Mouse (Mus musculus) gonadal fat pad, adult 2 months (tissue): ENCODE measurements at regions not wholly inside any gene's neighbourhood (a gene's known extent, or its start where the extent isn't known, plus 50 kb on each side); places are given as distances from the start of the nearest gene placed in this dataset.

Experiments used
- DNase-seq: peaks from one replicate; pipeline ENCODE4 v3.0.0-alpha.2; 2012; ENCODE audit warnings: low read depth

DNA sequence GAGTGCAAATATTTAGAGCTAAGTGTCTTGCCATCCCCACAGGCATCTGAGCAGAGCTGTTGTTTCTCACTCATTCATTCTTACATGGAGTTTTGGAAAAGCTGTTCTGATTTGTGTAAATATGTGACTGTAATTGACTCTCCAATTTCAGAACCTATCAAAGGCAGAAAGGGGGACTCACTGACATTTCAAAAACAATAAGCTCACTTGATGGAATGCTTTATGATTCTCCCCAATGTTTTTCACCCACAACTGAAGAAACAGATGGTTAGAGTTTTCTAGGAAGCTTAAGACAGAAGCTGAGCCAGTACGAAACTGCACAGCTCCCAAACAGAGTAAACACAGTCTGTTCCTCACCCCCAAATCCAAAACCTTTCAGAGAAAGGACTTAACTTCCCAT lies 460.1 kb upstream of the Etaa1 start:
- no peak for DNase-seq

DNA sequence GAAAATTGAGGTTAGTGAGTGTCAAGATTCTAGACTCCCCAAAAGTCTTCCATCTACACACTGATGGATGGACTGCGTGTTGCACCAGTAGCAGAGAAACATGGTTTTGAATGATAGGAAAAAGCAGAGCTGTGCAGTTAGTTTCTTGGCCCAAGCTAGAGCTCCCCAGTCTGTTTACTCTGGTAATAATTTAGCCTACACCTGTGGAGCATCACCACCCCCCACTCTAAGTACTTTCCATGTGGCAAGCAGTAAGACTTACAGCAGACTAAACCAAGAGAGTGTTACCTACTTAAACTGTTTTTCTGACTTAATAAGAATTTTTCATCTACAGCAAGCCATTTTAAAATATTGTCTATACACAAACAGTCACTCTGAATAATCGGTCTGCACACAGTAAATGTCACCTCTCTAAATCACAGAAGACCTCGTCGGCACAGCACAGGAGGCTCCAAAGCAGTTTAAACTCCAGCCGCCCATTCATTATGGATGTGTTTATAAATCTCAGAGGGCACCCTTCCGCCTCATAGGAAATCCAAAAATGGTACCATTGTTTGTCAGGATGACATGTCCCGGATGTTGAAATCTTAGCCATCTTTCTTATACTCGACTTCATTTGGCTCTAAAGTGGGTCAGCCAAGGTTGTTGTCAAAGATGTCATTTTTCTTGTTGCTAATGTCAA lies 454.5 kb upstream of the Etaa1 start:
- DNase-seq: no peak

DNA sequence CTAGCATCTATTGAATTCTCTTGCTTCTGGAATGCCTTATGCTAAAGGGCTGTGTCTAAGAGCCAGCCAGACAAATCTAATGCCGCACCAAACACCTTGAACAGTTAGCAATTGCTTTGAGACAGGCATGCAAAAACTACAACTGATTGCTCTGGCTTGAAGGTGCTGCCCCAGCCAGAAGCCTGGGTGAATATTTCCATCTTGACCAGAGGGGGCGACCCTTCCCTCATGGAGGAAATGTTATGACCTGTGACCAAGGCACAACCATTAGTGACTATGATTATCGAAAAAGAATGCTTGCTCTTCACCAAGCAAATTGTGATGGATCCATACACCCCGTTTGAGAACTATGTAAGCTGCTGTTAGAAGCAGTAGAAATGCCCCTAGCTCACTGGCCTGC lies 445.9 kb upstream of the Etaa1 start:
- DNase-seq: no peak

DNA sequence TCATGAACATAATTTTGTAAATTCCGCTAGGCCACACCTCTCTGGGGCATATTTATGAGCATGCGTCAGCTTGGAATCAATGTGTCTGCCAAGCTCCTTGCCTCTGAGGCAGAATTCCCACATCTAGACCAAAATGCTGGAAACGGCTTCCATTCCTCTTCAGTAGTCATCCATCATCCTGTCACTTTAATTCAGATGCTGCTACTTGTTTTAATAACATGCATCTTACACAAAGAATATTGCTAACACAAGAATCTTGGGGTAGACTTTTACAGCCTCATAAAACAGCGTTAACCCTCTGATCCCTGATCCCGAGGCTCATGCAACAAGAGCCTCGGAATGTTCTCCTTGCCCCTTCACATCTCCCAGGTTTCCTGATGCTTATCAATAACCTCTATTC lies 442.7 kb upstream of the Etaa1 start:
- DNase-seq: no peak

DNA sequence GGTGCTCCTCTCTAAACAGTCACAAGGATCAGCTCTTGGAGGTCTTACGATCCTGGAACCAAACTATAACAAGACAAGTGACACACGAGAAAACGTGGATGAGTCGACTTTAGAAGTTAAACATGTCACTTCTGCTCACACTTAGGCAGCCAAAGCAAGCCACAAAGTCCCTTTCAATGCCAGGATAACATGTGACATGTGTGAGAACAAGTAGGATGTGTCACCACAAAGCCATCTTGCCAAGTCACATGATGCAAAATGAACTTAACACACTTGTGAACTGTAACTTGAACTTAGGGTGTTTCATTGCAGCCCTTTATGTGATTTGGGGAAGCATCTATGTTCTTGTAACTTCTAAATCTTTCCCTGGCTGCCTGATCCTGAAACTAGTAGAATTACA lies 442.0 kb upstream of the Etaa1 start:
- no peak for DNase-seq

DNA sequence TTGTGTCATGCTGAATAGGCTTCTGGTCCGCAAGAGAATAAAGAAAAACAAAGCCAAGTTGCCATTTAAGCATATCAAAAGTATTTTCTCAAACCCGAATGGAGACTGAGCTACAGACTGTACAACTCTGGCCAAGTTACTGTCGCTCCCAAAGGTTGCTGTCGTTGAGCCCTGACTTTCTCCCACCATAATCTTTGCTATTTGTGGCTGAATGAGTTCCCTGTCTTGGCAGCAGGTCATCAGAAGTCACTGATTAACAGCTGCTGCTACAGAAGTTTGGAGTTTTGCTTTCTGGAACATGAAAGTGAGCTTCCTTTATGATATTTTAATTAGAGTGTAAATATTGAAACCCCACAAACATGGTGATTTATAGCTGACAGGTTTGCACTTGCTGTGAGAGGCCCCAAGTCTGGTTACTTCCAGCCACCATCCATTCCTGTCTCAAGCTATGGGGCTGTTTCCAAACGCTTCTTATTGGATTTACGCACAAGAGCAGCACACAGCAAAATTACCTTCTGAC lies 419.2 kb upstream of the Etaa1 start:
- no peak for DNase-seq

DNA sequence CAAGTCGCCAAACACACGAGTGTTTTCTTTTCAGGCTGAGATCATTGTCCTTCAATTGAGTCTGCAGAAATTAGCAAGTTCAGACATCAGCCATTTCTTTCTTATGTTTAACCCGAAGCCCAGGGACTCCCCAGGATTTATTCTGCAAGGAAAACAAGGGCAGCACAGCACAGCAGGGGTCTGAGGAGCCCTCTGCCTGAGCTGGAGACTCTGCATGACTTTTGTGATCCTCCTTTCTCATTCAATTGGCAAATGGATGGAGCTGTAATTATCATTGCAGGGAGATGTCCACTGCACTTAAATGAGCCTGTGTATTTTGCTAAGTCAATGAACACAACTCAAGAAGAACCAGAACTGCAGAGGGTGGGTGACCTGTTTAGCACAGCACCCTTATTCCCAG lies 417.6 kb upstream of the Etaa1 start:
- DNase-seq: no peak

DNA sequence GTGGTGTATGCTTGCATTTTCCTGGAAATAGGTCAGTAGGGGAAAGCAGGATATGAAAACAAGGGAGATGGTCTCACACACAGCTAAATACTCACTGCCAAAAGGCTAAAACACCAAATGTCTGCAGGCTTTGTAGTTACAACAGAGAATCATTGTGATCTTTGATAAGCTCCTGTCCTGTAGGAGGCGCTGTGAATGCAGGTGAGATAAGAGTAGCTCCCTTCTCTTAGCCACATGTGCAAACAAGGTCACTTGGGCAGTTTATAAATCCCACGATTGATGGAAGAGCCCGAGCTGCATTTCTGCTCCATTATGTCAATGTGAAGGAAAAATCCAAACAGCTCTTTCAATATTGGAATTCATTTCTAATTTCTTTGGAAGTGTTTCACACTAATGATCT lies 417.2 kb upstream of the Etaa1 start:
- no peak for DNase-seq

DNA sequence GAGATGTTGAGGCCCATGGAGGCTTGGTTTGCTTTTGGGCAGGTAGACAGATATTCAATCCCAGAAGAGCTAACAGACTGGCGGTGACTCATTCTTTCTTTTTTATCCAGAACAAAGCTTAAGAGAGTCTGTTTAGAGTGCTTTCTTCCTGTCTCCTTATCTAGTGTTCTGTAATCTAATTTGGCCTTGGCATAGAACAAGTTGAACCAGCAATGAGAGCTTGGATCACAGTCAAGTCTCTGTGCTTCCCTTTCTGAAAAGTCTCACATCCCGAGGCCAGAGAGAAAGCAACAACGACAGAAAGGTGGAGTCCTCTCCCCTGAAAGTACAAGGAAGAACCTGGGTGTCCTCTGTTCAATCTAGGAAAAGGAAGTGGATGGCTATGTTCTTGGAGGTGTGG lies 401.2 kb upstream of the Etaa1 start:
- no peak for DNase-seq

DNA sequence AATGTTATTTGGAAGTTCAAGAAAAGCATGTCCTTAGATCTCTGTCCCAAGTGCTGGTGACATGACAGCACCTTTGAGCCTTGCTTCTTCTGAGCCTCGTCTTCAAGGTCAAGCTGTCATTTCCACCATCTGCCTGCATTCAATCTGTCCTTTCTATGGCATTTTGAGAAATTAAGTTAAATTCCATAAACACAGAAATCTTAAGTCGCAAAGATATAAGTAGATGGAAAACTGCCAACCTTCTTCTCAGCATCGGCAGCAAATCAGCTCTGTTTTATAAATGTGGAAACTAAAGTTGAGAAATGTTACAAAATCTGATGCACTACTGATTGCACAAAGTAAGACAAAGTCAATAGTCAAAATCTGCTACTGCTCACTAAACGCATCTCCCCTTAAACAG lies 400.5 kb upstream of the Etaa1 start:
- DNase-seq: no peak

DNA sequence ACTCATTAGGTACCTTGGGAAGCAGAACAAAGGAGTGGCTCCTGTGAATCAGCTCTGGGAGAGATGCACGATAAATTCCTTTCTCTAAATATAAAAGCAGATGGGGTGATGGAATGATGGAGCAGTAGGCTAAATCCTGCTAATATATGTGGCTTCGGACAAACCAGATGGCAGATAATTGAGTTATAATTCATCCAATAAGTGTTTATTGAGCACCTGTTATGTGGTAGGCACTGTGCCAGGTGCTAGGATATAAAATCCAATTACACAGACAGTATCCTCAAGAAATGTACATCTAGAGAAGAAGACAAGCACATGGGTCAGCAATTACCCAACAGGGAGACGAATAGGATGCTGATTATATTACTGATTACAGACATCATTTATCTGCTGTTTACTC lies 394.2 kb upstream of the Etaa1 start:
- DNase-seq: no peak

DNA sequence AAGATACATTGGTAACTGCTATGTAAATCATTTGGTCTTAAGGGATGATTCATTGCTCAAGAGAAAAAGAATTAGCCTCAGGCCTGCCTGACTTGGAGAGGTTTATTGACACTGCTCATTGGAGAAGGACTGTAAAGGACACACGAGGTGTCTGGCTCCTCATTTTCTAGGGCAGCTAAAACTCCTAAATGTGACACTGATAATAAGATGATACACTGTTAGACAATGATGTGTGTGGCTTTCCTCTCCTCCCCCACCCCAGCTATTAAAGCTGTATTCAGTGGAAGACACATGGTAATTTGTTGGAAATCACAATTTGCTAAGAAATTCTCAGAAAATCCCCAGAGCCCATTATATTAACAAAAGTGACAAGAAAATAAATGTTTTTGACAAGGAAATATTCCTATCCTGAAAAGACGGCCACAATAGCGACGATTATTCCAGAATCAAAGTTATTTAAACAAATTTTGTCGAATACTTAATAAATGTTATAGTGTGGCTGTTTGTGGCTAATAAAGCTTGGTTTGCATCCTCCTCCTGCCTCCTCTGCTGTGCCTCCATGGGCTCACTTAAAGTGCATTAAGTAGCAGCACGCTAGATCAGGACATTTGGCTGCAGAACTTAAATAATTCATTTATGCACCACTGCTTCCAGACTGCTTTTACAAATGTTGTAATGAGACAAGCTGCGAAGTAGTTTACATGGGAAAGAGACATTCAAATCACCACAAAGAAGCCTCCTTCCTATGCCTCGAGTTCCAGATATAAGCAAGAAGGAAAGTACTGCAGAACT lies 360.0 kb upstream of the Etaa1 start:
- DNase-seq: no peak

DNA sequence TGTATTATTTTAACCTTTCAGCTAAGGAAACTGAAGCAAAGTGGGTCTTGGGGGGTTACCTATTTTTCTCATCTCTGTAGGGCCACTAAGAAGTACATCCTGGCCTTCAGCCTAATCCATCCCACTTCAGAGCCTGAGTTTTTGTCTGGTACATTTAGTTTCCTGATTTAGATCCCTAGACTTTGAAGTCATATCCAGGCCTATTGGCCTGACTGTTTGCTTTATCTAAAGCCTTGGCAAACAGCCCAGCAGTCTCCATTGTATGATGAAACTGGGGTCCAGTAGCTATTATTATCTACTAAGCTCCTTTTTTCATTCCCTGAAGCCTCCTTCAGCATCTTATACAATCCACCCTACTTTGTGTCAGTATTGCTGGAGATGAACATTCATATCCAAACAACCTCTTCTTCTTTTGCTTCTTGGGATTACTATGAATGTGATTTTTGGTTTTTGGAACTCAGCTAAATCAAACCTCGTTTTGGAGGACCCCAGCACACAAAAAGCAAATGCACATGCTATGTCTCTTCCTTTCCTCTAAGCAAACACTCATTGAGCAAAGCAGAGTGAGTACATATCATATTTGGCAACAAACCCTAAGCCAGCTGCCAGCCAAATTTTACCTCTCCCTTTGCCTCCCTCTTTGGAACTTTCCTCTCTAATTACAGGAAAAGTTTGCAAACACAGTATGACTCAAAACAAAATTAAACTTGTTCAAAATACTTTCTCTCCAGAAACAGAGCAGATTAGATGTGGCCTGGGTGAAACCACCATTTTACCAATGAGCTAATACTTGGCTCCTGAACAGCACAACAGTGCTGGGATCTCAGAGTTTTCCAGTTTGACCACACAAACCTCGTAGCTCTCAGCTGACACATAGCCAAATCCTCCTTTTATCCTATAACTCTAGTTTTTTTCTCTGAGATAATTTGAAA lies 342.8 kb upstream of the Etaa1 start:
- DNase-seq: no peak

DNA sequence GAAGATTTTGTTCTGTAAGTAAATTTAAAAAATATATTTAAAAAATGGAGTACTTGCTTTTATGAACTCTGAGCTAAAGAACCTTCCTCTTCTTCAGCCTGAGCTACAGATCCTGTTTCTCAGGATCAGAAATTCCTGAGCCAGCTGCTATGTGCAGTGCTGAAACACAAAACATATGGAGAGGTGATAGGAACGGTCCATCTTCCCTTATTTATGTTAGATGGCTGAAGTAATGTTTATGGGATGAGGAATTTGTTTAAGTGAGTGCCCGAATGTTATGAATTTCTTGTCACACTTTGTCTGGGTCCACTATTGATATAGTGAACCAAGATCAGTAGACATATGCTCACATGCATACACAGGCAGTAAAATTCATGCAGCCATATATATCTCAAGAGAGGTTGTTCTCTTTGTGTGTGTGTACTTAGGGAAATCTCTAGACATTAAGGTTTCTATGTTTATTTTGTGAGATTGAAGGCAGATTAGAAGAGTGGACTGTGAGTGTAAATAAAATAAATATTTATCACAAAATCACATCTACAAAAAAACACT lies 325.0 kb upstream of the Etaa1 start:
- no peak for DNase-seq

DNA sequence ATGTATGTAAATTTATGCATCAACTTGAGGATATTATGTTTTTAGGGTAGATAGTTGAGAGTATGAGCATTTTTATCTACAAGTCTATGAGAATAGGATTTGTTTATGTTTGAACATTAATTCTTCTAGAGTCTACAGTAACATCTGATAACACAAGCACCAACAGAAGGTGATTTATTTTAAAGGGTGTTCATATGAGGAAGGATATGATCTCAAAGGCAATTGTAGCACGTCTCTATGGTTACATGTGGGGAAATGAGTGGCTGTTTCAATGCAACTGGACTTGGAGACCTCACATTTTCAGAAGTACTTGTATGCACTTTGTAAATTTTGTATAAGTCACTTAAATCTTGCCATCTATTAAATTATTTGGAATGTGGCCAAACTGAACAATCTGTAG lies 318.7 kb upstream of the Etaa1 start:
- DNase-seq: no peak

DNA sequence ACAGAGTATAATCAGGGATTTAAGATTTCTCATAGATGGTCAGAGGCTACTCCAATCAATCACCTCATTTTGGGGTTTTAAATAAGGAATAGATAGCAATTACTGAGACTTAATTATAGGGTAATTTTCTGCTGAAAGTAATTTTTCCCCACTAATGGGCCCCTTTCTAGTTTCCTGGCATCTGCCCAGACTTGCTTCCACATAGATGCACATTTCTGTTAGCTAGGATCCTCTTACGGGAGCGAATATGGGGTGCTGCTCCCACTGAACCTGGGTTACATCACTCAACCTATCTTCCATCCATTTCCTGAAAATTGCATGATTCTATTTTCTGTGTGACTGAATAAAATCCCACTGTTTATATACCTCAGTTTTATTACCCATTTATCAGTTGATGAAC lies 312.5 kb upstream of the Etaa1 start:
- no peak for DNase-seq

DNA sequence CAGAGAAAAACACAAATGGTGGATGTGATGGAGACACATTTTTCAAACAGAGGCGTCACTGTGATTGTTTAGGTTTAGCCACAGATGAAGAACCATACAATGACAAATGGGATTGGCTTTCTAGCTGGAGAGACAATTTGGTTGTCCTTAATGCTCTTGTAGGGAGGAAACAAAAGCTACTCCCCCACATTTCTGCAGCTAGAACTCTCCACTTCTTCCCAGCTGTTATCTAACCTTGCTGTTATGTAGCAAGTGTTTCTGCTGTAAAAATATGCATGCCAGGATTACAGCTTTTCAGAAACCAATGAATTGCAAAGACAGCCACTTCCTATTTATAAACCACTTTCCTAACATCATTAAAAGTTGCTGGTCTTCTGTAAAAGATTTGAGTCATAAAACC lies 309.2 kb upstream of the Etaa1 start:
- DNase-seq: no peak

DNA sequence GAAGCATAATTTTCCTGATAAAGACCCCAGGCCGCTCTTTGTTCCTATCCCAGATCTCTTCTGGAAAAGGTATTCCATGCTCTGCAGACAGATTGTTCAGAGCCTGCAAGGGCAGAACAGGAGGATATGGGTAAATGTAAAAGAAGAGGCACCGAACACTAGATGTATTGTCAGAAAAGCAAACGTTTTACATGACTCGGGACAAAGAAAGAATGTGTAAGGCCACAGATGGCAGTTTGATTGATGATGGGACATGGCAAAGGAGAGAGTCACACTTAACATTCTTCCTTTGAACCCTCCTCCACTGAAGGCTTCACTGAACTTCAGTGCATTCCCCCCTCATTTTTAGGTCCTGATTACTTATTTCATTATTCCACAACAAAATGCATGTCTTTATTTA lies 295.6 kb upstream of the Etaa1 start:
- no peak for DNase-seq

DNA sequence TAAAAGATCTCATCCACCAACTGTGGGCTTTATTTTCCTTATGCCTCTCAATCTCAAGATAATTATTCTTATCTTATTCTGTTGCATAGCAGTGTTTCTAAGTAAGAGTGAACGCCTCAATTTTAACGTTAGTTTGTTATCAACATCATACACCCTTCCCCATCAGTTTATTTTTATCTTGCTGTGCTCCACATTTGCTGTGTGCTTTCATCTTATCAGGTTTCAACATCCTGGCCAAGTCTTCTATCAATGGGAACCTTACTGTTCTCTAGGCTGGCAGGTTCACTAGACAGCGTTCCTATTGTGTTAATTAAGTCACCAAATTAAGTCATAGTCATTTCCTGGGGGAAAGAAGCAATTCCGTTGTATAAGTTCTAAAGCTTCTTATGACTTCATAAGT lies 263.1 kb upstream of the Etaa1 start:
- DNase-seq: no peak

DNA sequence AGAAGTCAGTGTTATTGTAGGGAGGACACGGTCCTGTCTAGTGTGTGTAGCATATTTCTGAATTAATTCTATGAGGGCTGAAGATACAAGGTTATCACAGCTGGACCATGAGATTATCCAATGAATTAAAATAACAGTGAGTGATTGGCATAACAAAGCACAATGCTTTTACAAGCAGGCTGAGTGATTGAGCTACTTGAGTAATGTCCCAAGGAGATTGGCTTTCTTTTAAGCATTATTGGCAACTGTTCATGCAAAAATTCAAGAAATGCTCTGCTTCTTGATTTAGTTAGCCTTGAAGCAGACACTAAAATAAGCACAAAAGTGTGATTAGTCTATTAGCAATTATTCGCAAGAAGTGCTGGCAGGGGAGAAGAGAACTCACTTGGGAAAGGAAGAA lies 219.4 kb upstream of the Etaa1 start:
- DNase-seq: no peak

DNA sequence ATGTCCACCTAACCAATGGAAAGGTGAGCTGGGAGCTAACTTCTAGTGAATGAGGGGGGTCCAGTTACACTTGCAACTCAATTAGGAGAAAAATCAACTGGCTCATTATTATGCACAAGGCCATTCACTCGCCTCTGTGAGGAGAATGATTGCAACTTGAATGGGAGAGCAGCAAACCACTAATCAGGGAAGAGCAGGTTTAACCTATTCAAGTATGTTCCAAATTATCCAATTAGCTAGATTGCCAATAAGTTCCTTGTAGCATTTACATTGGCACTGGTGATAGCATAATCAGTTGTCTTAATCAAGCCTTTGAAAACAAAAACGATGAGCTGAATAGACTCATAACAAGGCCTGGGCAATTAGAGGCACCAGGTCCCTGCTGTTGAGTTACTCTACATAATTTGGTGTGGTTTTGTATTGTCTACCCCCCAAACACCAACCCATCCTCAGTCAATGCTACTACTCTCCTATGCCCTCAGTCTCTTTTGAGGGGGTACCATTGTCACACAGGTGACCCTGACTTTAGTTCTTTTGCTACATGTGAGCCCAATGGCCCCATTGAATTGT lies 217.6 kb upstream of the Etaa1 start:
- DNase-seq: no peak
